Mouse (Mus musculus) limb, embryonic 13.5 days (tissue): ENCODE results near the gene Tspan12. TPM values are rescaled to one million over a fixed set of nuclear protein-coding genes. Genes with fewer than 3 reads are reported as not detected.
A peak's percentile ranks its signal among the peaks of the same experiment; 100 is the strongest.
"Not testable (repeated sequence)": the region's sequence is repeated elsewhere in the genome, so short reads cannot be mapped to it uniquely, and the experiment has no call there.

Experiments
- ATAC-seq: fragments of 200-750 bp; cut with Nextera tagmentation; 2 replicates; pipeline ENCODE4 v1.8.0; 2017; ENCODE audit warnings: low read depth, moderate number of reproducible peaks, moderate TSS enrichment; ENCODE audit not compliant: low FRiP score
- H3K27ac ChIP-seq: fragments of 300-500 bp; sonication (generic); 2 replicates; pipeline ENCODE4 v1.5.1; 2015; ENCODE audit warnings: inconsistent platforms, mild to moderate bottlenecking, moderate library complexity
- H3K27me3 ChIP-seq: fragments of 300-500 bp; sonication (generic); 2 replicates; pipeline ENCODE4 v1.6.1; 2015; ENCODE audit warnings: mild to moderate bottlenecking, inconsistent platforms
- H3K36me3 ChIP-seq: fragments of 300-500 bp; sonication (generic); 2 replicates; pipeline ENCODE4 v1.6.1; 2015; ENCODE audit warnings: inconsistent platforms, mild to moderate bottlenecking, moderate library complexity
- H3K4me1 ChIP-seq: fragments of 300-500 bp; sonication (generic); 2 replicates; pipeline ENCODE4 v1.6.1; 2015; ENCODE audit warnings: inconsistent platforms
- H3K4me2 ChIP-seq: fragments of 300-500 bp; sonication (generic); replicated peaks from 2 replicates; pipeline ENCODE4 v1.6.1; 2015; ENCODE audit warnings: inconsistent platforms, mild to moderate bottlenecking, moderate library complexity
- H3K4me3 ChIP-seq: fragments of 300-500 bp; sonication (generic); 2 replicates; pipeline ENCODE4 v1.5.1; 2015; ENCODE audit warnings: moderate library complexity, mild to moderate bottlenecking, inconsistent platforms
- H3K9ac ChIP-seq: fragments of 300-500 bp; sonication (generic); 2 replicates; pipeline ENCODE4 v1.6.1; 2015; ENCODE audit warnings: mild to moderate bottlenecking, inconsistent platforms
- H3K9me3 ChIP-seq: fragments of 300-500 bp; sonication (generic); 2 replicates; pipeline ENCODE4 v1.6.1; 2016; ENCODE audit warnings: inconsistent platforms
- WGBS: fragments of 180-500 bp; shearing (Covaris S2); methylation state at CpG from one replicate; pipeline ENCODE4 v1.1.7; 2015; 5-methylcytosine and 5-hydroxymethylcytosine counted together
- polyA plus RNA-seq: library from polyadenylated mRNA; unstranded; fragments of >200 nt; fragmentation: Nextera tagmentation; extraction: Ambion mirVana; gene quantifications from 2 replicates; pipeline ENCODE4 v1.2.1, GENCODE M21; 2015

Tspan12 gene
- polyA plus RNA-seq, 1 experiment from 2014 or later, result 42.4 TPM

DNA sequence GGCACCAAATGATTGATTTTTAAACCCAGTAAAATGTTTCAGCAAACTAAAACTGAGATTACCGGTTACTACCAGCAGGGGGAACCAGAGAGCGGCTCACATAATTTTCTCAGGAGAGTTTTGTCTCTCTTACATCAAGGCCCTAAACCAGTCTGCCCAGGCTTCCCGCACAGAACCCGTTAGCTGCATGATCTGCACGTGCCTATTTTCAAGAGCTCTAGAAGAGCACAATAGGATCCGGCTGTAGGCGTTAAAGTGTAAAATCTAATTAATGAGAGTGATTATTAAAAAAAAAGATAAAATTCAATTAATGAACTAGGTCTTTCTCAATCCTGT lies 57.3 kb downstream of the Tspan12 start:
- peaks cover 25% of the 10 kb centered on the region for H3K36me3 ChIP-seq
- H3K4me2 ChIP-seq, result no peak overlapping the region
- ATAC-seq, result no peak
- H3K9me3 ChIP-seq, result no peaks in the 10 kb centered on the region
- H3K9ac ChIP-seq, result no peak overlapping the region
- 0 out of 2 replicates have a peak, but pooled peaks cover 2% of the 10 kb centered on the region for H3K4me1 ChIP-seq
- no peak overlapping the region for H3K4me3 ChIP-seq
- WGBS, result 2% methylated on average over 7 of the region's 7 CpGs
- H3K27ac ChIP-seq, result no peak overlapping the region
- no peaks in the 10 kb centered on the region for H3K27me3 ChIP-seq

DNA sequence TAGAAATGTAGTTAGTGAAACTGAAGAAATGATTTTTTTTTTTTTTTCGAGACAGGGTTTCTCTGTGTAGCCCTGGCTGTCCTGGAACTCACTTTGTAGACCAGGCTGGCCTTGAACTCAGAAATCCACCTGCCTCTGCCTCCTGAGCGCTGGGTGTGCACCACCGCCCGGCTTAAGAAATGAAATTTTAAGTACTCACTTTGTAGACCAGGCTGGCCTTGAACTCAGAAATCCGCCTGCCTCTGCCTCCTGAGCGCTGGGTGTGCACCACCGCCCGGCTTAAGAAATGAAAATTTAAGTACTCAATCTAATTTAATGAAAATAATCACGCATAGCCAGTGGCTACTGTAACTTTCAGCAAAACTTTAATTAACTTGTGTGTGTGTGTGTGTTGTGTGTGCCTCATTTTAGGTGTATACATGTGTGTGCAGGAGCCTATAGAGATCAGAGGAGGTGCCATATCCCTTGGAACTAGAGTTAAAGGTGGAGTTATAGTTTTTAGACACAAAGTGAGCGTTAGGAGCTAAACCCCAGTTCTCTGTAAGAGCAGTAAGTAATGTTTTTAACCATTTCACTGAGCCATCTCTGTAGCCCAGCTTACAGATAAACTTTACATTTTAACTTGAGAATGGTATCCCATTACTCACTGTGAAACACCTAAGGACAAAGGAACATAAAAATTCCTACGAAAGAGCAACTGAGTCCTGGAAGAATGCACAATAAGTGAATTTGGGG lies 57.8 kb downstream of the Tspan12 start:
- Histone ChIP-seq H3K4me1 (0 out of 2 replicates have a peak, but pooled peaks cover 2% of the 10 kb centered on the region), H3K27ac (no peak overlapping the region), H3K4me3 (no peak overlapping the region), H3K9me3 (no peaks in the 10 kb centered on the region), H3K36me3 (peaks cover 22% of the 10 kb centered on the region), H3K9ac (no peak overlapping the region), H3K4me2 (no peak overlapping the region), H3K27me3 (no peaks in the 10 kb centered on the region)
- 81% methylated on average over 11 of the region's 11 CpGs for WGBS
- ATAC-seq, result no peak

DNA sequence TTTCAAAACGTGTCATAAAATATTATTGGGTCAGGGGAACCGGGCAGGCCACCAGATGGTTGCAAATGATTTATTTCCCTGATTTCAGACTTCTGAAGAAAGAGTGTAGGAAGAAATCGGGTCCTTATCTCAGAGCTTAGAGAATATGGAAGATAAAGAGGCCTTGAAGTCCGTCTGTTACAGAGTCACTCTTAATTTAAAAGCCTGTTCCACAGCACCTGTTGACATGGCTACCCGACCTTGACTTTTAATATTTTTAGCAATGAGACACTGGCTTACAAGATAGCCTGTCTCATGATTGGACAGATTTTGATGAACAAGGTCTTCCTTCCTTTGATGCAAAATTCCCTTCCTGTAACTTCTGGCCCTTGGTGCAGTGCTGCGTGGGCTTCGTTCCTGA lies 61.0 kb downstream of the Tspan12 start:
- Histone ChIP-seq H3K36me3 (peaks cover 7% of the 10 kb centered on the region), H3K4me1 (peaks cover 12% of the 10 kb centered on the region), H3K27ac (no peak overlapping the region), H3K4me3 (no peak overlapping the region), H3K27me3 (no peaks in the 10 kb centered on the region), H3K9me3 (no peaks in the 10 kb centered on the region), H3K4me2 (no peak overlapping the region), H3K9ac (no peak overlapping the region)
- ATAC-seq, result no peak
- WGBS, result 65% methylated on average over 7 of the region's 7 CpGs

DNA sequence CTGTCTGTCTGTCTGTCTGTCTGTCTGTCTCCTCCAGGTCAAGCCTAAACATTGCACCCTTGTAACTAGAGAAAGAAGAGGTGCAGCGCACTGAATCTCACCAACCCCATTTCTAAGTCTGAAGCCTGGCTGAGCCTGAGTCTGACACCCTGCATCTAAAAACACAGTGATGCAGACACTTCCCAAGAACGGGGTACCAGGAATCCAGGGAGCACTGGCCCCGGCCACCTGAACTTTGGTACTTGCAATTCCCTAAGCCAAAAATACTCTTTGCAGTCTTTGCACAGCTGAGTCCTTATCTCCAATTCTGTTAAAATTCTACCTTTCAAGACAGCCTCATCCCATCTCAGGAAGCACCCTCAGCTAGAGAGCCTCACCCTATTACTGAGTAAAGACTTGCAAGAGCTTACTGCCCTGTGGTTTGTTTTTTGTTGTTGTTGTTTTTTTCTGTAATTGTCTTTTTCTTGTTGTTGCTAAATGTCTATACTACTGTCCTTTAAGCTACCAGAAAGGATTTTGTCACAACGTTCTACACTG lies 61.7 kb downstream of the Tspan12 start:
- WGBS, result 85% methylated on average over 4 of the region's 4 CpGs
- no peaks in the 10 kb centered on the region for H3K27me3 ChIP-seq
- no peak for ATAC-seq
- H3K4me2 ChIP-seq, result no peak overlapping the region
- H3K27ac ChIP-seq, result no peak overlapping the region
- no peak overlapping the region for H3K9ac ChIP-seq
- H3K36me3 ChIP-seq, result peaks cover 14% of the 10 kb centered on the region
- no peak overlapping the region for H3K4me3 ChIP-seq
- peaks cover 12% of the 10 kb centered on the region for H3K4me1 ChIP-seq
- no peaks in the 10 kb centered on the region for H3K9me3 ChIP-seq

DNA sequence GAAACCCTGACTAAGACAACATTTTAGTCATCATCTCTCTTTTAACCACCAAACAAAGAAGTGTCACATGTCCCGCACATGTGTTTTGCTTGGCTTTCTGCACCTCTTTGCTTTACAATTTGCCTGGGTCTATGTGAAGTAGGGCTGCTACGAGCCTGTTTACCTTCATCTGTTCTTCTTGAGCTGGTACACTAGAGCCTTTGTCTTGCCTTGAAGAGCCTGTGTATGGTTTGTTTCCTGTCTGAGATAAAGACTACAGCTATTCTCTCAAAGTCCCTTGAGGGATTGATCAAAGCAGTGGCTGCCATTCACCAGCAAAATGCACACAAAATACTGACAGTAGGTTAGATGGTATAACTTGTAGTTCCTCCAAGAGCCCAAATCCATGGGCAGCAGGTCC lies 62.3 kb downstream of the Tspan12 start:
- no peak for ATAC-seq
- no peak overlapping the region for H3K4me3 ChIP-seq
- WGBS, result 74% methylated on average over 2 of the region's 2 CpGs
- peaks cover 12% of the 10 kb centered on the region for H3K4me1 ChIP-seq
- no peaks in the 10 kb centered on the region for H3K9me3 ChIP-seq
- no peak overlapping the region for H3K9ac ChIP-seq
- no peak overlapping the region for H3K27ac ChIP-seq
- H3K27me3 ChIP-seq, result no peaks in the 10 kb centered on the region
- no peak overlapping the region for H3K4me2 ChIP-seq
- peaks cover 14% of the 10 kb centered on the region for H3K36me3 ChIP-seq

DNA sequence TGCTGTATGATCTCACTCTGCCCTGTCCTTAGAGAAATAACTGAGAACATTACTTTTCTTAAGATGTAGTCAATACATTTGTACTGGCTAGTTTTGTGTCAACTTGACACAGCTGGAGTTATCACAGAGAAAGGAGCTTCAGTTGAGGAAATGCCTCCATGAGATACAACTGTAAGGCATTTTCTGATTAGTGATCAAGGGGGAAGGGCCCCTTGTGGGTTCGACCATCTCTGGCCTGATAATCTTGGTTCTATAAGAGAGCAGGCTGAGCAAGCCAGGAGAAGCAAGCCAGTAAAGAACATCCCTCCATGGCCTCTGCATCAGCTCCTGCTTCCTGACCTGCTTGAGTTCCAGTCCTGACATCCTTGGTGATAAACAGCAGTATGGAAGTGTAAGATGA lies 62.7 kb downstream of the Tspan12 start:
- H3K4me1 ChIP-seq, result peaks cover 12% of the 10 kb centered on the region
- H3K4me3 ChIP-seq, H3K27ac ChIP-seq, H3K9me3 ChIP-seq, H3K9ac ChIP-seq, H3K27me3 ChIP-seq, ATAC-seq, H3K4me2 ChIP-seq: not testable (repeated sequence)
- 76% methylated on average over 1 of the region's 1 CpGs for WGBS
- peaks cover 14% of the 10 kb centered on the region for H3K36me3 ChIP-seq

DNA sequence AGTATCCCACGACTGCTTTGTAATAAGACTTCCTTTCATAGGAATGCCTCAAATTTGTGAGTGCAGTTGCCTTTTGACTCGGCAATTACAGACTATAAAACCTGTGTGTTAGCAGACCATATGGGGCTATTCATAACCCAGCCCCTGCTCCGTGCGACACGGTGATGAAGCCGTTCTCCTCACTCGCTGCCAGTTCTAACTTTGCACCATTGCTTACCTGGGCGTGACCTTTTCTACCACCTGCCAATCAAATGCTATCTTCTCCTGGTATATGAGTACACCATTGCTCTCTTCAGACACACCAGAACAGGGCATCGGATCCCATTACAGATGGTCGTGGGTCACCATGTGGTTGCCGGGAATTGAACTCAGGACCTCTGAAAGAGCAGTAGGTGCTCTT lies 64.6 kb downstream of the Tspan12 start:
- ATAC-seq, result 0 out of 2 replicates have a peak, but pooled peaks have one; percentile 15
- Histone ChIP-seq H3K36me3 (peaks cover 10% of the 10 kb centered on the region), H3K9me3 (no peaks in the 10 kb centered on the region), H3K27ac (no peak overlapping the region), H3K4me1 (peaks cover 12% of the 10 kb centered on the region), H3K4me3 (no peak overlapping the region), H3K27me3 (no peaks in the 10 kb centered on the region), H3K4me2 (no peak overlapping the region), H3K9ac (no peak overlapping the region)
- 50% methylated on average over 11 of the region's 11 CpGs for WGBS

DNA sequence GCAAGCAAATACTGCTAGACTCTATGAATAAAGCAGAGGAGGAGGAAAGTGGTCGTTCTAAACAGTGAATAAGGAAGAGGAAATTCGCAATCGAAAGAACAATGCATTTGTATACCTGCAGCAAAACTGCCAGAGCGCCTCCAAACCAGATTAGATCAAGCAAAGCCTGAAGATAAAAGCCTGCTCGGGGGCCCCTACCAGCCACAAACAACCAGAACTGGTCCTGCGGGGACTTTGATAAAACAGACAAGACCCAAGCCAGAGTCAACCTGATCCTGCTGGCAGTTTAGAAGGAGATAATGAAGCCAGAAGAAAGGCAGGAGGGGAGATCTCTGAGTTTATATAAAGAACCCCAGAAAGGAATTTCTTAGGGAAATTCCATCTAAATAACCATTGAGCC lies 65.0 kb downstream of the Tspan12 start:
- H3K27me3 ChIP-seq, result no peaks in the 10 kb centered on the region
- WGBS, result 40% methylated on average over 6 of the region's 6 CpGs
- no peak for ATAC-seq

DNA sequence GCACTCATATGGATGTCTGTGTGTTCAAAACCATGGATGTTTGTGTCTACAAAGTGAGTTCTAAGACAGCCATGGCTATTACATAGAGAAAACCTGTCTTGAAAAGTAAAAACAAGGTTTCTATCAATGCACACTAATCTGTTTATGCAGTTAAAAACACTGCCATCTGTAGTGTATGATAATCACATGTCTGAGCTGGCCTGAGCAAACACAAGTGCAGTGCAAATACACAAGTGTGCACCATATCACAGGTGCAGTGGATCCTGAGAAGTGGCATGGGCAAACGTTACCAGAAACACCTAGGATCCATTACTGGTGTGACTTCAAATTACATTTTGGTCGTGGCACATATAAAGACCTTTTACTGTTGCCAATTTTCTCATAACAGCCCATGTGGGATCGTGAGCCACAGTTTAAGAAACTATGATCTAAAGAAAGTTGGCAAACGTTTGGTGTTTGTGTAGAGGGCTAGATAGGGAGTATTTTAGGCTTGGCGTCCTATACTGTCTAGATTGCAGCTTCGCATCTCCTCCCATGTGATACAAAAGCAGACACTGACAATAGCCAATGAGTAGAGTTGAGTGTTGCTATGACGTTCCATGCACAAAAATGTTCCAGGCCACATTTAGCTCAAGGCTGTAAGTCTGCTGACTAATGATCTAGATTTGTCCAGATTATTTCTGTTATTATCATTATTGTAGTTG lies 78.0 kb downstream of the Tspan12 start:
- Histone ChIP-seq H3K27ac (no peak overlapping the region), H3K27me3 (no peaks in the 10 kb centered on the region), H3K4me3 (no peak overlapping the region), H3K9me3 (no peaks in the 10 kb centered on the region), H3K9ac (no peak overlapping the region), H3K4me1 (peaks cover 15% of the 10 kb centered on the region; the same call in 1 of the 2 replicates), H3K4me2 (no peak overlapping the region), H3K36me3 (no peaks in the 10 kb centered on the region)
- no peak for ATAC-seq
- WGBS, result 71% methylated on average over 7 of the region's 7 CpGs

More for the DNA sequence above, 65.0 kb downstream of the Tspan12 start:
- Histone ChIP-seq H3K4me3 (no peak overlapping the region), H3K4me1 (peaks cover 12% of the 10 kb centered on the region), H3K27ac (no peak overlapping the region), H3K9me3 (no peaks in the 10 kb centered on the region), H3K9ac (no peak overlapping the region), H3K4me2 (no peak overlapping the region), H3K36me3 (peaks cover 10% of the 10 kb centered on the region)

DNA sequence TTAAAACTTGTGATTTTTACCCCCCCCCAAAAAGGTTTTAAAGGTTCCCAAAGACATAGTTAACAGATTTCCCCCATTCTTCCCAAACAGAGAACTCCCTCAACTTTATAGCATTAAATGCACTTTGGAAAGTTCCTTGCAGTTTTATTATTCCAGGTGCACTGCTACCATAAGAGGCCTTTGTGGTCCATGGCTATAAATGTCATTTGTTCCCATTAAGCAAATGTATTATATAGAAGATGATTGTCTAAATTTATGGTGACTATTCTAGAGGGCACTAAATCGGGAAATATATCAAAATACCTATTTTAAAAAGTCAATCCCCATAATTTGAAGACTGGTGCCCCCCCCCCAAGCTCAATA lies 82.9 kb downstream of the Tspan12 start:
- no peak overlapping the region for H3K27ac ChIP-seq
- no peaks in the 10 kb centered on the region for H3K27me3 ChIP-seq
- peaks cover 22% of the 10 kb centered on the region for H3K4me1 ChIP-seq
- H3K4me2 ChIP-seq, result no peak overlapping the region
- H3K9ac ChIP-seq, result no peak overlapping the region
- H3K9me3 ChIP-seq, result no peaks in the 10 kb centered on the region
- H3K4me3 ChIP-seq, result no peak overlapping the region
- WGBS, result 46% methylated on average over 1 of the region's 1 CpGs
- H3K36me3 ChIP-seq, result no peaks in the 10 kb centered on the region
- ATAC-seq, result peak; percentile 51; the same call in 1 of the 2 replicates

DNA sequence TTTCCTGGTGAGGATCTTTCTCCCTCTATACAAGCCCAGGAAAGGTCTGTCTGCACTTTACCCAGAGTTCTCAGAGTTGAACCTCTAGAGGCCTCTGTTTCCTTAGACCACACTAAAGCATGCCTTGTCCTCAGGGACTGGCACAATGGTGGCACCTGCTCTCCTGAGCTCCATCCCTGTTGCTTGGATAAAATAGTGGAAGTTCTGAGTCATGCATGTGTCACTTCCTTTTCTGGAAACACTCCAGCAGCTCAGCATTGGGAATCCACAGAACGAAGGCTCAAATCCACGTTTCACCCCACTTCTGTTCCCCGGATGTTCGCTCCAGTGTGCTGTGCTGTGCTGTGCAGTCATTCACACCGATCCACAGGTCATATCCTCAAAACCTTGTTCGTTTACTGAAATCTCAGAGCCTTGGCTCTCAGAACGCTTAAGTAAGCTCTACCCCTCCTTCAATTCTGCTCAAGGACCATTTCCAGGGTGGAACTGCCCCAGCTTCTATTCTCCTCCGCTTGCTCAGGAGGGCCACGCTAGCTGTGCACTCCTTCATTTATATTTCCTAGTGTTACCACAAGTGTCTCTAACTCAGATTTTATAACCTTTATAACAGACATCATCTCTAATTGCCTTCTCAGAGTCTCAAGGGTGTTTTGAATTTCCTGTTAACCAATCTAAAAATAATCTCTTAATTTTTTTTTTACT lies 83.4 kb downstream of the Tspan12 start:
- ATAC-seq, result peak; percentile 77
- Histone ChIP-seq H3K4me1 (peaks cover 21% of the 10 kb centered on the region), H3K4me3 (no peak overlapping the region), H3K9ac (no peak overlapping the region), H3K27ac (peak overlapping the region; percentile 83; the same call in 1 of the 2 replicates), H3K27me3 (no peaks in the 10 kb centered on the region), H3K36me3 (no peaks in the 10 kb centered on the region), H3K4me2 (0 out of 2 replicates have a peak overlapping the region, but pooled peaks have one; percentile 17), H3K9me3 (no peaks in the 10 kb centered on the region)
- WGBS, result 48% methylated on average over 9 of the region's 9 CpGs

DNA sequence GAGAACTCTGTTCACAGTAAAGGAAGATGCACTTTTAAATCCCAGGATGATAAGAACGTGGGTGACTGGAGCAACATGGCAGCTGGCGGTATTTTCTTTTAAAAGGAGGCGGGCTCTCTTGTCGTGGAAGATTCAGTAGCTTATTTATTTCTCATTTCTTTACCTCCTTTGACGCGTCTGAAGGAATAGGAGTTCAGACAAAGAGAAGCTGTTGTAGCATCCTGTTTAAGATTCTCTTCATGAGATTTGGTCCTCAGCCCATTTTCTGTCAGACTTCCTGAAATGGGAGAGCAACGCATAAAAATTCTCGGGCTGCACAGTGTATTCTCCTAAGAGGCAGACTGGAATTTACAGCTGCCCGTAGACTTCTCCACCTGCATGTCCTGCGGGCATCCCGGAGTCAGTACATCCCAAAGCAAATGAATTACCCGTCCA lies 84.5 kb downstream of the Tspan12 start:
- Histone ChIP-seq H3K4me3 (no peak overlapping the region), H3K27ac (no peak overlapping the region; the same call in 1 of the 2 replicates), H3K9ac (no peak overlapping the region), H3K36me3 (no peaks in the 10 kb centered on the region), H3K9me3 (no peaks in the 10 kb centered on the region), H3K4me1 (peaks cover 21% of the 10 kb centered on the region), H3K4me2 (no peak overlapping the region), H3K27me3 (no peaks in the 10 kb centered on the region)
- WGBS, result 73% methylated on average over 12 of the region's 12 CpGs
- ATAC-seq, result no peak
